Mouse (Mus musculus) kidney, postnatal 10 days (tissue): Measurements from ENCODE around the gene Actl6a.

Experiments used
- DNase-seq: peaks from one replicate; pipeline ENCODE4 v3.0.0; 2021; ENCODE audit warnings: mixed read lengths

Gene Actl6a

DNA sequence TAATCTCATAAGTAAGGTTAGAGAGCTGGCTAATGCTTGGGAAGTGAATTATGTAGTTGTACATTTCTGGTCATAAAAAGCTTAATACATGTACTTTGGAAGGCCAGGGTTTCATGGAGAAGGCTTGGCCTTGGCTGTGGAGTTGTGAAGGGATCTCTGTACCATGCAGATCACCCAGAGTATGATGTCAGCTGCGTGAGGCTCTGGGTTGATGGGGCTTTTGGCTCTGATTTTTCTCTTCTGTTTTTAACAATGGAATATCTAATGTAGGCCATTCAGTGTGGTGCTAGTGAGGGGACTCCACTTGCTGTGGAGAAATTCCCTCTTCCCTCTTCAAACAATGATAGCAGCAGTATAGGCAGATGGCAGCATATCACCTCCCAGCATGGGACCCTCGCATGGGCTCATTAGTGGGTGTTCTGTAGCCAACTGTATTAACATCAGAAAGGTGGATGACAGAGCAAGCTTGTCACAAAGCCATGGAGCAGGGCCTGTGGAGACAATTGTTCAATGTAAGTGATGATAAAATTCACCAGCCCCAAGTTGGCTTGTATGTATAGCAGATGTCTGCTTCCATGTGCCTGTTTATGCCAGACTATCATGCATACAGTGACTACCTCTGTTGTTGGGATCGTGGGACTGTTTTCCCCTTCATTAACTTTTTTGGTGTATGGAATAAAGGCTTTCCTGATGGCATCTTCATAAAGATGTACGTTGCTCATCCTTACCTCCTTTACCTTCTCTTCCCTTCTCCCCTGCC, 43.9 kb downstream of the Actl6a start:
- DNase-seq: no peak

DNA sequence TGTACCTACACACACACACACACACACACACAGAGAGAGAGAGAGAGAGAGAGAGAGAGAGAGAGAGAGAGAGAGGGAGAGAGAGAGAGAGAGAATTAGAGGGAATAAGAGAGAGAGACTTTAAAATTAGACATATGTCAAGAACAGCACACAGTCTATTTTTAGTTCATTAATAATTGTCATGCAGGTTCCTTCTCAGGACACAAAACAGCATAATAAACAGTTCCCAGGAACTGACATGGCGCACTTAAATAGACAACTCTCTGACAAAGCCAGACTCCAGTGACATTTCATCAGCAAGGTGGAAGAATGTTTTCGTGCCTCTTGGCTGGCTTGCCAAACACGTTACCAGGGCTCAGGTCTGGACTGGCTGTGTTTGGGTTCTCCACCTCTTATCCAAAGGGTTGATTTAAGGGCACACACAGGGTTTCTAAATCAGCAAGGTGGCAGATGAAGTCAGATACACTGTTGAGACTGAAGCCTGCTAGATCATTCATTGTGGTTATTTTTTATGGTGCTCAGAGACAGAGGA, 48.4 kb downstream of the Actl6a start:
- DNase-seq: no peak

DNA sequence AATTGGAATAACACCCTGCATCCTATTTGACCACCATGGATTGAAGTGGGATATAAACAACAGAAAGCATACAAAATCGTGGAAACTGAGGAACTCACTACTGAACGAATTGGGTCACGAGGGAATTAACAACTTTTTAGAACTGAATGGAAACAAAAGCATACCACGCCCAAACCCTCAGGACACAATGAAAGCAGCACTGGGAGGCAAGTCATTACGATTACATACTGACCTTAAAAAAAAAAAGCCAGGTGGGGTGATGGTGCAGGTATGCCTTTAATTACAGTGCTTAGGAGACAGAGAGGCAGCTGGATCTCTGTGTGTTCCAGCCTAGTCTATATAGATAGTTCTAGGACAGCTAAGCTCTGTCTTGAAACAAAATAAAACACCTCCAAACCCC, 53.1 kb downstream of the Actl6a start:
- DNase-seq: no peak

DNA sequence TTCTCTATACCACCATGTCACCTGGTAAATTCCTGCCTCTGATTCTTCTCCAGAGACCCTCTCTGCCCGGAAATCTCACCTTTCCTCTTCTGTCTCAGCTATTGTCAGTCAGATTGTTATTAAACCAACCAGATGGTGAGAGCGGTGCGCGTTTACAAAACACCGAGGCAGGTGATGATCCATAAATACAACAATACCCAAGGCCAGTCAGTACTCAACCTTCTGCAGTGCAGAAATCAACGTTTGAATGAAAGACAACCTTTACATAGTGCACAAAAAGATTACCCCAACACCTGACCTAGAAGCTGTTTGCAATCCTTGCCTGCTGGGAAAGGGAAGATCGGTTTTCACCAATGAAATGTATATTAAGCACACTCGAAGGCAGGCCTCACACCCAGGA, 56.9 kb downstream of the Actl6a start:
- no peak for DNase-seq

DNA sequence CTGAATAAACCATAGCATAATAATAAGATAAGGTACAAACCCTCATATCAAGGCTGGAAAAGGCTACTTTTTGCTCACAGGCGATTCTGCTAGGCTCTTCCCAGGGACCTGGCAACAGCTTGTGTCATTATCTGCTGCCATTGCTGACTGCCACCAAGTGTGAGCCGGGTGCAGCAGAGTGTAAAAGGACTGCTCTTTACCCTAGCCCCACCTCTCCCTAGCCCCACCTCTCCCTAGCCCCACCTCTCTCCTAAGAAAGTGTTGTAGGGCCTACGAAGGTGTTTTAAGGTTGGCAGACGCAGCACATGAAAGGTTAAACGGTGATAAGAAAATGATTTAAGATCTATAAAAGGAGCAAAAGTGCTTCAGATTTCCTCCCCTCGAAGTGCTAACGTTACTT, 57.8 kb downstream of the Actl6a start:
- no peak for DNase-seq

DNA sequence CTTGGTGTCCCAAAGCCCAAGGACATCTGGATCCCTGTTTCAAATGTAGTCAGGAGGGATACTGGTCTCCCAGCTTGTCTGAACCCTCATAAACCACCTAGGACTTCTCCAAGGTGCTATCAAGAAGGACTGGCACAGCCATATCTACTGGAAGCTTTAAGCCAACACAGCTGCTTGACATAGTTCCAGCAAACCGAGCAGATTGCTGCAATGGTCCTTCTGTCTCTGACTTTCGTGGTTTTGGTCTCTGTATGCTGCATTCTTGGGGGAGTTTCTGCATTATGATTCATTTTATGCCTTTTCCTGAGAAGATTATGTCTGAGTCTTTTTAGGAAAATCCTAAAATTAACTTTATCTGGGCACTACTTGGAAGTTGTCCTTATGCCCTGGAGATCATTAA, 64.7 kb downstream of the Actl6a start:
- no peak for DNase-seq
